16 mouse cellular contexts compared by ENCODE assay signal in the genomic region with DNA sequence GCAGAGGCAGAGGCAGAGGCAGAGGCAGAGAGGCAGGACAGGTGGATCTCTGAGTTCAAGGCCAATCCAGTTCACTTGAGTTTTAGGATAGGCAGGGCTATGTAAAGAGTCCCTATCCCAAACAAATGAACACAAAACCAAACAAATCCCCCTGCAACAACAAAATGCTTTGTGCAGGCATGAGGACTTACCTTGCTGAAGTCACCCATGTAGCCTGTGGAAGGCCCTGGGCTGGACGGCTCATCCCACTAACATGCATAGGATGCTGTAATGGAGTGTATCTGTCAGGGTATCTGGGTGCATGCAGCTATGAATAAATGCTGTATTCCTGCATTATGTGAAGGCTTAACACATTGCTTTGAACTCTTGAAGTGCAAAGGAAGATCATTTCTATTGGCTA.
"Had no signal": no experiment of that assay in that cellular context is flagged by ENCODE, and none has a peak within 500 bp of the region (broad histone marks: within the 10 kb centered on the region; RNA-seq: fewer than 3 reads in every experiment).

No protein-coding gene starts in this region.

- H3K4me1 ChIP-seq: stomach, embryonic 15.5 days had no signal

- H3K36me3 ChIP-seq: neural tube, embryonic 13.5 days; neural tube, embryonic 15.5 days; stomach, embryonic 15.5 days had no signal

- H3K9ac ChIP-seq: neural tube, embryonic 13.5 days; neural tube, embryonic 15.5 days; stomach, embryonic 15.5 days had no signal

- H3K27ac ChIP-seq: neural tube, embryonic 13.5 days; neural tube, embryonic 15.5 days; stomach, embryonic 15.5 days; stomach, postnatal 0 days had no signal

- H3K4me2 ChIP-seq: neural tube, embryonic 13.5 days; neural tube, embryonic 15.5 days; stomach, embryonic 15.5 days had no signal

- H3K4me3 ChIP-seq: neural tube, embryonic 13.5 days; neural tube, embryonic 15.5 days; stomach, embryonic 15.5 days had no signal

- DNase-seq: retina, postnatal 1 day; right cerebral cortex, adult 18-20 months; right cerebral cortex, postnatal 14 days; right cerebral cortex, postnatal 25 days; right cerebral cortex, postnatal 4 days; spleen, adult 18-20 months; thymus, adult 18-20 months; thymus, adult 2 months; thymus, postnatal 14 days; thymus, postnatal 25 days; thymus, postnatal 36 days; thymus, postnatal 4 days had no signal

- H3K9me3 ChIP-seq: neural tube, embryonic 13.5 days; neural tube, embryonic 15.5 days; stomach, embryonic 15.5 days had no signal
